Mouse (Mus musculus): ENCODE results near the gene Exoc6b.

DNA sequence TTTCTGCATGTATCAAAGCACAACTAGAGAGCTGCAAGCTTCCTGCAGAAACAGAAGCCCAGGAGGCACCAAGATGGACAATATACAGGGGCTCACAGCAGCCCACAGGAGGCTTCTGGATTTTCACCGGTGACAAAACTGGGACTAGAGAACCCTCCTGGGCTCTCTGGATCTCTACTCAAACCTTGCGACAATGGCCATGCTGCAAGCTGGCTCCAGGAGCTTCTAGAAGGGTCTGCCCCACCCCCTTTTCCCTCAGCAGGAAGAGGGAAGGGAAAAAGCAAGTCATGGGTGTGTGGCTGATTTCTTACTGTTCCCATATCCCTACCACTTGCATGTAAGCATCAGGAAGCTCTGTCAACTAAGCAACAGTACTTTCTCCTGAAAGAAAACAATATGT is 437.7 kb downstream of the Exoc6b start:
- TF ChIP-seq GATA1 (IDR thresholded peaks at IDR 0.05; ENCODE audit: borderline replicate concordance, low read length) (no peak), FLI1 (IDR thresholded peaks at IDR 0.05; ENCODE audit: low read length) (no peak)

Data from megakaryocyte, embryonic 14.5 days (primary cell).